Mouse (Mus musculus) thymus, postnatal 36 days (tissue): ENCODE results near the gene Col8a2.

Experiments
- DNase-seq, 2 experiments: peaks; one replicate each; pipeline ENCODE4 v3.0.0; 2022; ENCODE audit warnings: mixed read lengths in 2 of 2

The Col8a2 gene

GRCm38 (mm10) chr4:126286492-126286891 is at the start of gene Col8a2:
Gene Col8a2, plus strand, starts transcription at chr4:126286793.
- no peak for DNase-seq

DNA sequence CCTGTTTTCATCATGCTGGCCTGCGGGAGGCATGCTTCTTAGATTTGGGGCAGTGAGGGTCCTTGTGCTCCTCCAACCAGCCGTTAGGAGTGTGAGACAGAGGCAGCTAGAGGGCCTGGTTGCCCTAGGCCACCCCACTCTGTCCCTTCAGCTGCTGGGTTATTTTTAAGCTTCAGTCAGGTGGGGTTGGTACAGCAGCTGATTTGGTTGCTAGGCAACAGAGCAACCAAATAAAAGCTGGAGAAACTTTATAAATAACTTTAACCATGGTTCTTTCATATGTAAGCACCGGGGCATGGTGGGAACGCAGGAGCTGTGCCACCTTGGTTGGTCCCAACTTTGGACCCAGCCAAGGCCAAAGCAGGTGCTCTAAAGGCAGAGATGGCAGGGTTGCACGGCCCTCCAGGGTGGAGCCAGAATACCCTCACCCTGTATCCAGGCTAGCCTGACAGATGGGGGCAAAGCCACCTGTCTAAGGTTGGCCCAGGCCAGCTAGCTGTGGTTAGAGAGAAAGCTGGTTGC is 48.8 kb upstream of the Col8a2 start:
- DNase-seq, result no peak

- no peak for DNase-seq
Observed at GRCm38 (mm10) chr4:126239862-126240475, 46.6 kb upstream of the Col8a2 start.

- DNase-seq, result no peak
Observed at GRCm38 (mm10) chr4:126241956-126242355, 44.6 kb upstream of the Col8a2 start.

GRCm38 (mm10) chr4:126242510-126242909 is 44.1 kb upstream of the Col8a2 start:
- no peak for DNase-seq

GRCm38 (mm10) chr4:126246202-126246889 is 40.2 kb upstream of the Col8a2 start:
- no peak for DNase-seq

DNA sequence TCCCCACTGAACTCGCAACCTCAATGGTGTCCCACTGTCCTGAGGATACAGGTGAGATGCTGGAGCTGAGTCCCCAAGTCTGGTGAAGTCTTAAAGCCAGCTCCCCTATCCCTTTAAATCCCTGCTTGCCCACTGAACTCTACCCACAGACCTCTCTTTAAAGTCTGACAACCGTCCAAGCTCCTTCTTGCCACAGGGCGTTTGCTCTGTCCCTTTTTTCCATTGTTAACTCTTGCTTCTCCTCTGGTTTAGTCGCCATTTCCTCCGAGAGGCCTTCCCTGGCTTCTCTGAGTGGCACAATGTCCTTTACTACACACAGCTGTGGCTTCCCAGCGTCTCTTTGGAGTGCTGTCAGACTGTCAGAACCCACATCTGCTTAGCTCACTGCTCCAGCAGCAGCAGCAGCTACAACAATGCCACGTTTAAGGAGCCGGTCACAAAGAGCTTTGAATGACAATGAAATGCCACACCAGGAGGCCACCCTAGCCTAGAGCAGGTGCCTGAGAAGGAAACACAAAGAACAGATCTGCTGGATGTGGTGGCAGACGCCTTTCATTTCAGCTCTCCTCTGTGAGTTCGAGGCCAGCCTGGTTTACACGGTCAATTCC is 38.2 kb upstream of the Col8a2 start:
- no peak for DNase-seq

GRCm38 (mm10) chr4:126250659-126251058 is 35.9 kb upstream of the Col8a2 start:
- DNase-seq, result no peak

DNA sequence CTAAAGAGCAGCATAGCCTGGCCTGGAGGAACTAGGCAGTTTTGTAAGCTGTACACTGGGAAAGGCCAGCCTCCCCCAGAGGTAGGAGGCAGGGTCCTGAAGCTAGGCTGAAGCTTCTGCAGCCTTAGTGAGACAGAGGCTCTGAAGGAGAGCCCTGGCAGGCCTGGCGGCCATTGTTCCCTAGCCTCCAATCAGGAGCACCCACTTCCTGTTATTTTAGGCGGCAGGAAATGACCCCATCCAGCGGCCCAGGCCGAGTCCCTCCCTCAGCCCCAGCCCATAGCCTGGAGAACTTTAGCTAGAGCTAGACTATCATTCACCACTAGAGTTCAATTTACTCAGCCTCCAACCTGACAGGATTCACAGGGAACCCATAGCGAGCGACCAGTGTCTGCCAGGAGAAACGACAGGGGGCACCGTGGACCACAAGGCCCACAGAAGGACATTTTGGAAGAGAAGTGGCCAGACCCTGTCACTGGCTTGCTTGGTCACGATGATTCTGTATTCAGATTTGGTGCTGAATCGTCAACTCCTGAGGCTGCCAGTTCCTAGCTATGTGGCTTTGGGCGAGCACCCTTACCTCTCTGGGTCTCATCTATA is 34.8 kb upstream of the Col8a2 start:
- DNase-seq, result no peak

- DNase-seq, result no peak
Observed at GRCm38 (mm10) chr4:126252411-126253237, 34.0 kb upstream of the Col8a2 start.

GRCm38 (mm10) chr4:126253637-126254272 is 32.8 kb upstream of the Col8a2 start:
- no peak for DNase-seq

DNA sequence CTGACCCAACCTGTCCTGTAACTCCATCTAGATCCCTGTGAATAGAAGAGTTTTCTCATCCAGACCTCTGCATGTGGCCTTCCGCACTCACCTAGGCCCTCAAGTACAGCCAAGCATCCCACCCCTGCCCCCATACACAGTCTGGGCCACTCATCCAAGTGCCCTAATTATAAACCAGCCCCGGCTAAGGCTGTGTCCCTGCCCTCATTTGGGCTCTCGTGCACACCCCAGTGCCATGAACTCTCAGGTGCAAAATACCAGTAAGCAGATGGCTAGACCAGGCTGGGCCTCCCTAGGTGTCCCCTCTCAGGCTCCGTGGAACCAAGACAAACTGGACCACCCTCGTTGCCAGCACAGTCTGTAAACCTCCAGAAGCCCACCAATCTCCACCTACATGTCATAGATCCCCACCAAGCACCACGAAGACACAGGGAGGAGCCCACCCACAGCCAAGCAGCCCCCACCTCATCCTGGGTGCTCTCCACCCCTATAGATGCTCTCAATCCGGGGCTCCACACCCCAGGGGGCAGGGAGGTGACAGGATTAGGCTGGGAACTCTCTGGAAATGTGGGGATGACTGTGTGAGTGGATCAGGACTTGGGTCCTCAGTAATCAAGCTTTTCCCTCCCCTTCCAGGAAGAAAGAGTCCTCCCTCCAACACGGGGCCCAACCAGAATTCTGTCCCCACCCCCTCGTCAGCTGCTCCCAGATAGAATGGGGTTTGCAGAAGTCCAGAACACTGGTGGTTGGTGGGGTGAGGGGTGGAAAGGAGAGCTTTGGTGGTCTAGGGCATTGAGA is 32.1 kb upstream of the Col8a2 start:
- DNase-seq, result peak in 1 of 2 experiments; percentile 23

DNA sequence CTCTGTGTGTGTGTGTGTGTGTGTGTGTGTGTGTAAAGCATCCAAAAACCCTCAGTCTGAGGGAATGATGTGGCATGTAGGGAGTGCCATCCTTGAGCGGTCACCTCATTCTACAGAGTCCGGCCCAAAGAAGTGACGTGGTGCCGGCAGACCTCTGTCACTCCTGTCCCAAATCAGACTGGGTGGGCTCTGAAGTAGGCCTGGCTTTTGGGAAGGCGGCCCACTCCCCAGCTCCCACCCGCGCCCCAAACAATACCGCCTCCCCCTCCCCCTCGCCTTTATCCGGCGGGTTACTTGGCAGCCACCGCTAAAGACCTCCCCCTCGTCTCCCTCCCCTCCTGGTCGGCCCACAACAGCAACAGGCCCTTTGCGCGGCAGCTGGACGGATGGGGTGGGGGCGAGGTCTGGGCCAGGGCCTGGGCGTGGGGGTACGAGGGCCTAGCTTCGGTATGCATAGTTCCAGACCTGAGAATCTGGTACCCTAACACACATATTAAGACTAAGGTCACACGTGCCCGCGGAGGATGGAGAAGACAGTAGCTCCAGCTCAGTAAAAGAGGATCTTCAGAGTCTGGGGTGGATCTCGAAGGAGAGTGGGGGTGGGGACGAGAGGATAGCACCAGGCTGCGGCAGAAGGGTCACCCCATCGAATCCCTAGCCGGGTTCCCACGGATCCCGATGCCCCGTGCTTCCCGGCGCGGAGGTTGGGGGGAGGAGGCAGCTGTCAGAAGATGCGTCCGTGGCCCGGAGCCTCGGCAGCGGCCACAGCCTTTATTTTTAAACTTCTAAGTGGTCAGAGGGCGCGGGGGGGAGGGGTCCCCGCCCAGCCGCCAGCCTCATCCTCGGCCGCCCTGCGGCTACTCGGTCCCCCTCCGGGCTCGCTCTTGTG is 31.2 kb upstream of the Col8a2 start:
- peak; percentile 58 to 66 for DNase-seq

DNA sequence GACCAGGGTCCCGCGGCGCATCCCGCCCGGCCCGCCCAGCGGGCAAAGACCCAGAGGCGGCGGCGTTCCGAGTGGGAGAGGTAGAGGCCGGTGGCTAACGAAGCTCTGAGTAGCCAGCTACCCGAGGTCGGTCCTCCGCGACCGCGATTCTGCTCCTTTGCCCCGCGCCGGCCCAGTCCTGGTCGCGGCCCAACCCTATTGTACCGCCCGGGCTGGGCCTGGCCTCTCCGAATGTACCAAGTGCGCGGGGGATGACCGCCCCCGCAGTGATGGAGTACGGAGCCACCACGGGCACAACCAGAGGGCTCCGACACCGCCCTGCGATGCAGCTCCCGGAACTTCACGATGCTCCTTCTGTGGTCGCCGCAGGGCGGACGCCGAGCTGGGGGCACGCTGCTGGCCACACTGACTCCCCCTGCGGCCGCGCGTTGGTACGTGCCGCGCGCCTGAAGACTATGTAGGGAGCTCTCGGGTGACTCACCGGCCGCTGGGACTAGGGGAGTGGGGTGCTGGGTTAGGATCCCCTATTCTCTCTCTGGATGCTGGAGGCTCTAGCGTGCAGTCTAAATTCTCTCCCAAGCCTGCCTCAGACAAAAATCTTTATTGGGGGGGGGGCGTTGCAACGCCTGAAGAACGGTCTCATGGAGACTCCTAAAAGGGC is 30.3 kb upstream of the Col8a2 start, which contains the start of gene Map7d1:
TSS of gene Map7d1 (minus strand) at position 213 of the 661 bp plus-strand sequence.
- peak; percentile 85 to 86 for DNase-seq

DNA sequence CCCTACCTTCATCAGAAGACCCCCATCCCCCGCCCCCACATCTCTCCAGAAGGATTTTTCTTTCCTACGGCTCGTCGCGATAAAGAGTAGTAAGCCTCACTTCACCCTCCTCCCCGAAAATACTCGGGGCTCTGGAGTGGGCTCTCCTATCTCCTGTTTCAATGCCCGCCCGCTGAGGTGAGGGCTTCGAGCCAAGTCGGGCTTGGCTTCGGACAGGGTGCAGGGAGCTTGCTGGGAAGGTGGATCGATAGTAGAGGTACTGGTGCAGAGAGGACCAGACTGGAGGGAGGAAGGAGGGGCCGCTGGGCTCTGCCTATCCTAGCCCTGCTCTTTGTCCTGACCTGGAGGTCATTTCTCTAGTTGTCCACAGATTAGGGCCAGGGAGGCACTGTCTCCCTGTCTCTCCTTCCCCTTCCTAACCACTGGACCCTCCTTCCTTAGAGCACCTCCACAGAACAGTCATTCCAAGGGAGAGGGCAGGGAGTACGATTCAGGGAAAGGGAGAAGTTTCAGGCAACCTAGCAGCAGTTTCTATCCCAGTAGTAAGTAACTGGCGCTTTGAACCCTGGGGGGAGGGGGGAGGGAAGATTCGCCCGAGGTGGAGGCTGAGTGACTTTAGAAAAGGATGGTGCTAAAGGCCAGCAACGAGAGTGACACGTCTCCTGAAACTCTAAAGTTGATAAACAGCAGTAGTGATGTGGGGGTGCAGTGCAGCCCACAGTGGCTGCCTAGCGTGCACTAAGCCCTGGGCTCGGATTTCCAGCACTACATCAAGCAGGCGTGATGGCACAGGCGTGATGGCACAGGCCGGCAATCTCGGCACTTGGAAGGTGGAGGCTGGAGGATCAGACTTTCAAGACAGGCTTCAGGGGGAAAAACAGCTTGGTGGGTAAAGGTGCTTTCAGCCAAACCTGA is 29.4 kb upstream of the Col8a2 start:
- peak in 1 of 2 experiments; percentile 24 for DNase-seq

GRCm38 (mm10) chr4:126259063-126259462 is 27.5 kb upstream of the Col8a2 start:
- no peak for DNase-seq

DNA sequence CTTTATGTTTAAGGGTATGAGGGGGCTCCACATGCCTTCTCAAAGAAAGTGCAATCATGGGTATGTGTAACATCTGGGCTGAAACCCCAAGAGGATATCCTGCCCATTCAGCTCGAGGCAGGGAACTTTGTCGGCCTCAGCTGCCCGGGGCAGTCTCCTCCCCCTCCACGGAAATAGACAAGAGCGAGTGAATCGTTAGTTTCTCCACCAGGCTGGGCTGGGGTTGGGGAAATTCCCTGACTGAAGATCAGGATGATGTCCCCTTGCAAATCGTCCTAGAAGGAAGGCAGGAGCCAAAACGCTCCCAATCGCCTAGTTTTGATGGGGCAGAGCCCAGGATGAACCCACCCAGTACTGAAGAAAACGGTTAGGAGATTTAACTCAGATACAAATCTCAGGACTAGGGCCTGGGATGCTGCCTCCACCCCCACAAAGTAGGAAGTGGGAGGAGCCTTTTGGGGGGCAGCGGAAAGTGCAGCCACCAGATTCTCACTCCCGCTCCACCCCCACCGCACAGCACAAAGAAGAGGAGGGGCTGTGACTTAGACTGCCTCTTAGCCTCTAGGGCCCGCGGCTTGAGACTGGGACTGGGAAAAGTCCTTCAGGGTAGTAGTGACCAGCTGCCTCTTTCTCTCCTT is 27.0 kb upstream of the Col8a2 start:
- peak; percentile 78 to 85 for DNase-seq
